Mouse (Mus musculus): Measurements from ENCODE around the gene 2010111I01Rik.

GRCm38 (mm10) chr13:63068371-63069136 is 103.9 kb downstream of the 2010111I01Rik start:
- no peak for TF ChIP-seq CTCF (IDR thresholded peaks at IDR 0.05; ENCODE audit: low read depth)
- TF ChIP-seq EP300 (IDR thresholded peaks at IDR 0.05; ENCODE audit: low read depth) = no peak

Measured in liver, embryonic 14.5 days (tissue).